Mouse (Mus musculus) colon, adult 2 months (tissue): ENCODE data around the gene Hspg2. TPM values are rescaled to one million over a fixed set of nuclear protein-coding genes. Genes with fewer than 3 reads are reported as not detected.

Experiments
- polyA plus RNA-seq: library from polyadenylated mRNA; depleted of rRNA; stranded (reverse); fragments of >200 nt; gene quantifications from 2 replicates; pipeline ENCODE4 v1.2.3, GENCODE M21; 2012; rRNA removed

Hspg2 gene
- 54.2 and 80.3 TPM in 2 replicates for polyA plus RNA-seq

GRCm38 (mm10) chr4:137468260-137469080 lies at the start of gene Hspg2:
Gene Hspg2, plus strand, starts transcription at chr4:137468769.

DNA sequence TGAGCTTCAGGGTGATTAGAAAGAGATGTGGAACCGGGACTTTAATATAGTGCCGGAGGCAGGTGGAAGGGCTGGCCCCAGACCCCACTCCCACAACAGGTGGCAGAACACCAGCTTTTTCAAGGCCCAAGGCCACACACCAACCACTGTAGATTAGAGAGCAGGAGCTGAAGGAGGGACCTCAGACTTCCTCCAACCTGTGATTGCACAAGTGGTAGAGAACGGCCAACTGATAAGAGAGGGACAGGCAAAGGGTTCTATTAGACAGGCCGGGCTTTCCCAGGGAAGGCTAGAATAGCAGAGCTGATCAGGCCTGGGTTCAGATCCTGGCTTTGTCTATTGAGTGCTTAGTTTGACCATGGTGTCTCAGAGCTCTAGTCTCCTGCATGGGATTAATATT lies 38.1 kb upstream of the Hspg2 start, which contains the start of gene Cela3b:
Gene Cela3b (minus strand): TSS at position 39 of the 400 bp plus-strand sequence.

DNA sequence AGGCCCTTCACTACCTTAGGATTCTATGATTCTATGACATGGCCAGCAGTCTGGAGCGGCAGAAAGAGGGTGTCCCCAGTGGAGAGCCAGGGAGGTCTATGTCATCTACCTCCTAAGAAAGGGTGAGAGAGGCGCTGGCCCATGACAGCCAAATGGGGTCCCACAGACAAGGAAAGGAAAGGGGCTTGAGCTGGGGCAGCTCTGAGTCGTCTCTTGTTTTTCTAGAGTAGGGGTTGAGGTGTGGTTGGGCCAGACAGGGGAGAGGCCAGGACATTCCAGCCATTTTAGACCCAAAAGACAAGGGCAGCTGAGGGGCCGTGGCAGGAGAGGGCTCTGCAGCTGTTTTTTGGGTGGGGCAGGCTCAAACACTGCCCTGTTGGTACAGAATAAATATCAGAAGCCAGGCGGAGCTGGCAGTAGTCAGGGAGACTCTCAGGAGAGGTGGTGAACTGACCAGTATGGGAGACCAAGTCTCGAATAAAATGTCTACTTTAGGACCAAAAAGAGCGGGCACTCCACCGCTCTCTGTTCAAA lies 15.3 kb upstream of the Hspg2 start, which contains the start of gene 1700013G24Rik:
Gene 1700013G24Rik (plus strand): TSS at position 51 of the 534 bp plus-strand sequence.

DNA sequence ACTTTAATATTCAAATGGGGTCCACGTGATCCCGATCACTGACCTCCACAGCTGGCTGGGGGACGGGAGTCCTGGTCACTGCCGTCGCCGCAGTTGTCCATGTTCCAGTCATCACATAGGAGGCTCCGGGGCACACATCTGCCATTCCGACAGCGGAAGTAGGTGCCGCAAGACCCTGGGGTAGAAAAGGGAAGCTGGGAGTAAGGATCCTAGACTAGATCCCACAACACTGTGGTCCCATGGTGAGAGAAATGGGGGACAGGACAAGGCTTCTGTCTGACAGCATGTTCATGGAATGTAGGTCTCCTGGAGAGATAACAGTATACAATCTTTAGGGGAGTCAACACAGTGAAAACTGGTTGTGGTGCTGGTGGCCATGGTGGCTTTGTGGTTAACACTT lies 105.9 kb downstream of the Hspg2 start, which contains the start of gene Ldlrad2:
Gene Ldlrad2 (minus strand): TSS at position 101 of the 400 bp plus-strand sequence.

GRCm38 (mm10) chr4:137593601-137594495 lies 125.3 kb downstream of the Hspg2 start, which contains the start of gene Usp48:
Gene Usp48, plus strand, starts transcription at chr4:137593755.

Other genes starting within 250 kb of the Hspg2 start
- gene Wnt4, start 191.3 kb upstream of the Hspg2 start, polyA plus RNA-seq: 5.3 and 6.5 TPM in 2 replicates
- gene Cdc42, start 111.0 kb upstream of the Hspg2 start, polyA plus RNA-seq: 35.4 and 41.6 TPM in 2 replicates
- 3.4 TPM in 1 of 2 replicates, not detected in the other for gene Cela3a, start 59.0 kb upstream of the Hspg2 start, polyA plus RNA-seq
- gene Cela3b, start 38.2 kb upstream of the Hspg2 start, polyA plus RNA-seq: 3.0 and 3,890 TPM in 2 replicates
- gene 1700013G24Rik, start 15.5 kb upstream of the Hspg2 start, polyA plus RNA-seq: 0.22 TPM in 1 of 2 replicates, not detected in the other
- not detected in 2 replicates for gene Ldlrad2, start 105.8 kb downstream of the Hspg2 start, polyA plus RNA-seq
- 38.2 and 44.9 TPM in 2 replicates for gene Usp48, start 125.0 kb downstream of the Hspg2 start, polyA plus RNA-seq
- gene Rap1gap, start 196.0 kb downstream of the Hspg2 start, polyA plus RNA-seq: 321 and 330 TPM in 2 replicates